Mouse (Mus musculus) lung, embryonic 14.5 days (tissue): ENCODE measurements around the gene Kdm2a. TPM values are rescaled to one million over a fixed set of nuclear protein-coding genes. Genes with fewer than 3 reads are reported as not detected.

Experiments
- ATAC-seq: fragments of 200-750 bp; cut with Nextera tagmentation; 2 replicates; pipeline ENCODE4 v1.8.0; 2017; ENCODE audit warnings: mild to moderate bottlenecking, moderate TSS enrichment, moderate library complexity; ENCODE audit not compliant: insufficient read depth
- DNase-seq: peaks from one replicate; pipeline ENCODE4 v3.0.0-alpha.2; 2015
- H3K27ac ChIP-seq: fragments of 300-500 bp; sonication (generic); 2 replicates; pipeline ENCODE4 v1.5.1; 2014; ENCODE audit warnings: low read depth, mild to moderate bottlenecking, moderate library complexity
- H3K27me3 ChIP-seq: fragments of 300-500 bp; sonication (generic); 2 replicates; pipeline ENCODE4 v1.6.1; 2014; ENCODE audit warnings: low read length, control low read depth; ENCODE audit not compliant: insufficient read depth
- H3K36me3 ChIP-seq: fragments of 300-500 bp; sonication (generic); 2 replicates; pipeline ENCODE4 v1.6.1; 2014; ENCODE audit warnings: control low read depth; ENCODE audit not compliant: insufficient read depth
- H3K4me1 ChIP-seq: fragments of 300-500 bp; sonication (generic); 2 replicates; pipeline ENCODE4 v1.6.1; 2014; ENCODE audit warnings: antibody characterized with exemption, control low read depth; ENCODE audit not compliant: insufficient read depth
- H3K4me2 ChIP-seq: fragments of 300-500 bp; sonication (generic); 2 replicates; pipeline ENCODE4 v1.6.1; 2014; ENCODE audit warnings: mild to moderate bottlenecking
- H3K4me3 ChIP-seq: fragments of 300-500 bp; sonication (generic); 2 replicates; pipeline ENCODE4 v1.5.1; 2014; ENCODE audit warnings: low read depth, low read length
- H3K9ac ChIP-seq: fragments of 300-500 bp; sonication (generic); 2 replicates; pipeline ENCODE4 v1.6.1; 2014
- H3K9me3 ChIP-seq: fragments of 300-500 bp; sonication (generic); 2 replicates; pipeline ENCODE4 v1.6.1; 2016; ENCODE audit warnings: low read depth, low read length, control low read depth
- CTCF ChIP-seq: IDR thresholded peaks from 2 replicates; pipeline ENCODE4 v1.5.1; 2016; ENCODE audit warnings: antibody characterized with exemption, low read depth
- WGBS: fragments of 180-500 bp; shearing (Covaris S2); extraction: QIAGEN DNeasy Blood & Tissue Kit; methylation state at CpG from one replicate; pipeline ENCODE4 v1.1.7; 2014; 5-methylcytosine and 5-hydroxymethylcytosine counted together
- polyA plus RNA-seq: library from polyadenylated mRNA; unstranded; fragments of >200 nt; fragmentation: Nextera tagmentation; extraction: Ambion mirVana; gene quantifications from 2 replicates; pipeline ENCODE4 v1.2.1, GENCODE M21; 2014

Kdm2a gene
- polyA plus RNA-seq, 1 experiment from 2014 or later: 63.1 TPM

DNA sequence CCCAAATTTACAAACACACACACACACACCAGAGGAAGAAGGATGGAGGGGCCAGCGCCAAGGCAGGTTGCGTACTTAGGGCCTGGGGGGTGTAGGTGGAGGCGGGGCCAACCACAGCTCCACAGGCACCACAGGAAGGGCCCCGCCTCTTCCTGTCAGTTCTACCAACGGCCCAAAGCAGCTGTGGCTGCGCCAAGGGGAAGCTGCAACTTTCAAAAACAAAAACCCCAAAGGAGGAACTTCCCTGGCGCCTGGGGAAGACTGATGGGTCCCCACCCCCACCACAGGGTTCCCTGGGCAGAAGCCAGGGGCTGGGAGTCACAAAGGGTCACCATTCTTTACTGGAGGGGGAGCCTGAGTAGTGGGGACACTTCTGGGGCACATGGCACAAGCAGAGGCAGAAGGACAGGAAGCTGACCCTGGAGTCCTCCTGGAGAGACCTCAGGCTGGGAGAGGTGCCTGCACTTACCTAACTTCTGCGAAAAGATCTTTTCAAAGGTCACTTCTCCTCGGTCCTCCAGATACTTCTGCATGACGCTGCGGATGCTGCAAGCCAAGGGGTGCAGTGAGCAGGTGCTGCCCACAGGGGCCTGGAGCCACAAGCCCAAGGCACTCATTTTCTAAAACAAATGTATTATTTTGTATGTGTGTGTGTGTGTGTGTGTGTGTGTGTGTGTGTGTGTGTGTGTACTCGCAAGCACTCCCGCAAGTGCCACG is 103.5 kb downstream of the Kdm2a start:
- H3K4me2 ChIP-seq: no peak overlapping the region
- H3K36me3 ChIP-seq: peaks cover 57% of the 10 kb centered on the region
- H3K4me1 ChIP-seq: no peaks in the 10 kb centered on the region
- H3K27ac ChIP-seq: no peak overlapping the region
- no peak overlapping the region for H3K9ac ChIP-seq
- peak; percentile 58 for DNase-seq
- no peaks in the 10 kb centered on the region for H3K27me3 ChIP-seq
- 64% methylated on average over 14 of the region's 14 CpGs for WGBS
- no peak for ATAC-seq
- H3K9me3 ChIP-seq: no peaks in the 10 kb centered on the region
- no peak for TF ChIP-seq CTCF
- H3K4me3 ChIP-seq: no peak overlapping the region

DNA sequence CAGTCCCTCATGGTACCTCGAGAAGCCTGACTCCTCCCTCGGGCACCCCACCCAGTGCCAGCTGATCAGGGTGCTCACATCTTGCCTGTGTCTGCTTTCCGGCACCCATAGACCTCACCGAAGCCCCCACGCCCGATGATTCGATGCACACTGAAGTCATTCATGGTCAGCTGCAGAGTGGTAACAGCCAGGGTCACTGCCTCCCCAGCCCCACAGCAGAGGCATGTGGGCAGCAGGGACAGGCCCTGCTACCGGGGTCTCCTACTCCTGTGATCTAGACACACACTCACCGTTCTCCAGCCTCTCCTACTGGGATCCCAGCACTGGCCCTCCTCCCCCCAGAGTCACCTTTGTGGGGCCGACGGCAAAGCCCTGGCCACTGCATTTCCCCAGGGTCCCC is 106.9 kb downstream of the Kdm2a start:
- Histone ChIP-seq H3K4me3 (no peak overlapping the region), H3K27ac (no peak overlapping the region), H3K36me3 (peaks cover 84% of the 10 kb centered on the region), H3K27me3 (no peaks in the 10 kb centered on the region), H3K4me1 (no peaks in the 10 kb centered on the region), H3K9me3 (no peaks in the 10 kb centered on the region), H3K4me2 (no peak overlapping the region), H3K9ac (no peak overlapping the region)
- no peak for DNase-seq
- no peak for TF ChIP-seq CTCF
- 89% methylated on average over 11 of the region's 11 CpGs for WGBS
- ATAC-seq: no peak

DNA sequence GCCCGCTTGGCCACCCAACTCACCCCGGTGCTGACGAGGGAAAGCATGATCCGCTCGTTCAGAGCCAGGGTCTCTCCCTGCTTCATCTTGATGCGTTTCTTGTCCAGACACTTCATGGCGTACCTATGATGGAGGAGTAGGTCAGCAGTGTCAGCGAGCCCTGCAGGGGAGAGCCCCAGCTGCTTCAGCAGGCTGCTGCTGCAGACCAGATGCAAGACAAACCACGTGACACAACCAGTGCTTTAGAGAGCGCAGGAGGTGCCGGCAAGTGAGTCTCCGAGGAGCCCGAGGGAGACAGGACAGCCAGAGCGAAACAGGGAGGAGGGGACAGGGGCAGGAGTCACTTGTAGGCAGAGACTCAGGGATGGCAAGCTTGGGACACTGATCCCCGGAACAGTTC is 107.3 kb downstream of the Kdm2a start:
- no peak overlapping the region for H3K27ac ChIP-seq
- no peak overlapping the region for H3K4me3 ChIP-seq
- H3K4me2 ChIP-seq: no peak overlapping the region
- no peaks in the 10 kb centered on the region for H3K27me3 ChIP-seq
- peaks cover 88% of the 10 kb centered on the region for H3K36me3 ChIP-seq
- WGBS: 69% methylated on average over 15 of the region's 15 CpGs
- H3K9ac ChIP-seq: no peak overlapping the region
- TF ChIP-seq CTCF: no peak
- no peak for ATAC-seq
- H3K9me3 ChIP-seq: no peaks in the 10 kb centered on the region
- no peaks in the 10 kb centered on the region for H3K4me1 ChIP-seq
- no peak for DNase-seq

DNA sequence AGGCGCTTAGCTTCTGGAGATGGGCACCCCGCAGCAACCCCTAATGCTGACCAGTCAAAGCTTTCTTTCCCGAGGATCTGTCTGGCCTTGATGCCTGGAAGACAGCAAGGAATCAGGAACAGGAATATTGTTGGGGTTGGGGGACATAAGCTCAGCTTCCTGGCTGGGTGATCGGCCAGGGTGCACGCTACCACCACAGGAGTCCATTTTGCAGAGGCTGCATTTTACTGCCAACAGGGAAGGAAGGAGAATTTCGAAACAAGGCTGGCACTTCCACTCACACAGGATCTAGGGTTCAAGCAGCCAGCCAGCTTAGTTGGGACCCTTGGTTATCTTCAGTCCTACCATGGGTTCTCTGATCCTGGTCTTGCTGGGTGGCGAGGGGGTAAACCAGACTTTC is 114.4 kb downstream of the Kdm2a start:
- Histone ChIP-seq H3K27me3 (no peaks in the 10 kb centered on the region), H3K9me3 (peaks cover 4% of the 10 kb centered on the region; the same call in 1 of the 2 replicates), H3K9ac (no peak overlapping the region), H3K27ac (0 out of 2 replicates have a peak overlapping the region, but pooled peaks have one; percentile 12), H3K36me3 (peaks cover 36% of the 10 kb centered on the region), H3K4me2 (peak overlapping the region; percentile 76), H3K4me1 (0 out of 2 replicates have a peak, but pooled peaks cover 3% of the 10 kb centered on the region), H3K4me3 (peak overlapping the region; percentile 49)
- WGBS: 40% methylated on average over 7 of the region's 7 CpGs
- DNase-seq (no peak), ATAC-seq (no peak)
- no peak for TF ChIP-seq CTCF

DNA sequence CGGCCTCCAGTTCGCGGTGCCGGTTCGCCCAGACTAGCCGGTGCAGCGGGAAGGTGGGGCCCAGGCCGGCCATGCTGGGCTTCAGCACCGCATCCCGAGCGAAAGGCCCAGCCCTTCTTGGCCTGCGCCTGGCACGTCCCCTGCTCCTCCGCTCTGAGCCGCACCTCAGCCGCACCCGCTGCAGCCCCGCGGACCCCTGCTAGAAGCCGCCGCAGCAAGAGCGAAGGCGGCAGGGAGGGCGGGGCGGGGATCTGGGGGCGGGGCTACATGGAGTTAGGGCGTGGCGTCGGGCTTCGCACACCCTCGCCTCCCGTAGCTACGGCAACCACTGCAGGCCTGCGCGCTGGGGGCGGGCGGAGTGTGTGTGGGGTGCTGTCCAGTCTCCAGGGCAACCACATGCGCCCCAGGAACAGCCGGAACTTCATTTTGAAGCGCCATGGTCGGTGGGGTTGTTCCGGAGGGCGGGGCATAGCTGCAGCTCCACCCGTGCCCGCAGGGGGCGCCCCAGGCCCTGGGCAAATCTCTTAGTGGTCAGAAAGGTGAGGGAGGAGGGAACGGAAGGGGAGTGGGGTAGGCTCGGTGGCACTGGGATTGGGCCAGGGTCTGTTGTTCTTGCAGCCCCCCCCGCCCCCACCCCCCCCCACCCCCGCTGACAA is 115.1 kb downstream of the Kdm2a start, which contains the start of gene Ankrd13d:
TSS of gene Ankrd13d (minus strand) at position 240 of the 656 bp plus-strand sequence.
- peak; percentile 92 for DNase-seq
- H3K4me2 ChIP-seq: peak within 1 kb of the TSS; percentile 76
- peaks cover 4% of the 10 kb centered on the region; the same call in 1 of the 2 replicates for H3K9me3 ChIP-seq
- H3K4me3 ChIP-seq: peak within 1 kb of the TSS; percentile 49
- 0 out of 2 replicates have a peak, but pooled peaks cover 3% of the 10 kb centered on the region for H3K4me1 ChIP-seq
- no peaks in the 10 kb centered on the region for H3K27me3 ChIP-seq
- H3K36me3 ChIP-seq: peaks cover 30% of the 10 kb centered on the region
- H3K27ac ChIP-seq: 0 out of 2 replicates have a peak within 1 kb of the TSS, but pooled peaks have one; percentile 12
- peak; percentile 95 for ATAC-seq
- WGBS: under 1% methylated on average over 49 of the region's 50 CpGs
- peak within 1 kb of the TSS; percentile 46 for H3K9ac ChIP-seq
- peak; percentile 84 for TF ChIP-seq CTCF

DNA sequence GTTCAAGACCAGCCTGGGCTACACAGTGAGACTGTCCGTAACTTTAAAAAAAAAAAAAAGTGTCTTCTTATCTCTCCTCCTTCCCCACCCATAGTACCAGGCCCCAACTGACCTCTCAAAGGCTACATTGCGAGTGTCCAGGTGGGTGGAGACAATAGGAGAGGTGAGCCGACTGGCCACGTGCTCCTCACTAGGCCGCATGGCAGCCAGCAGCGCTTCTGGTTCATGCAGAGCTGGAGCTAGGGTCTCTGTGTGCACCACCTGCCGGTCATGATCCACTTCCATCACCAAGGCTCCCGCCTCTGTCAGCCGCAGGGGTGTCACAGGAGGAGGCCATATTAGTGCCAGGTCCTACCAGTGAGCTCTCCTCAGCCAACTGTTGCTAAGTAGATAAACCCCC is 117.7 kb downstream of the Kdm2a start:
- DNase-seq (no peak), ATAC-seq (no peak)
- no peak overlapping the region for H3K4me3 ChIP-seq
- 0 out of 2 replicates have a peak, but pooled peaks cover 3% of the 10 kb centered on the region for H3K4me1 ChIP-seq
- H3K36me3 ChIP-seq: peaks cover 4% of the 10 kb centered on the region; the same call in 1 of the 2 replicates
- no peak overlapping the region for H3K27ac ChIP-seq
- peaks cover 4% of the 10 kb centered on the region; the same call in 1 of the 2 replicates for H3K9me3 ChIP-seq
- no peaks in the 10 kb centered on the region for H3K27me3 ChIP-seq
- WGBS: 92% methylated on average over 9 of the region's 9 CpGs
- no peak overlapping the region for H3K9ac ChIP-seq
- TF ChIP-seq CTCF: no peak
- H3K4me2 ChIP-seq: no peak overlapping the region

DNA sequence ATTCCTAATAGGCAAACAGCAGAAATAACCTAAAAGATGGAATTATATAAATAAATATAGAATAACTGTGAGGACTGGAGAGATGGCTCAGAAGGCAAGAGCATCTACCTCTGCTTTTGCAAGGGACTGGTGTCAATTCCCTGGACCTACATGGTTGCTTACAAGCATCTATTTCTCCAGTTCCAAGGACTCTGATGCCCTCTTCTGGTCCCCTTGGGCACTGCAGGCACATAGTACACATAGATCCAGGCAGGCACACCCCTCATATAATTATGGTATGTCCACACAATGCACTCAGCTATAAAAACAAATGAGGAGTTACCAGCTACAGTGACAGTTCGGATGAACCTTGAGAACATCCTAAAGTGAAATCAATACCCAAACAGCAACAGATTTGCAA is 118.6 kb downstream of the Kdm2a start:
- no peak for DNase-seq
- H3K4me2 ChIP-seq: no peak overlapping the region
- no peak overlapping the region for H3K9ac ChIP-seq
- ATAC-seq: no peak
- H3K36me3 ChIP-seq: no peaks in the 10 kb centered on the region
- peaks cover 4% of the 10 kb centered on the region; the same call in 1 of the 2 replicates for H3K9me3 ChIP-seq
- 90% methylated on average over 1 of the region's 1 CpGs for WGBS
- no peak overlapping the region for H3K27ac ChIP-seq
- no peaks in the 10 kb centered on the region for H3K27me3 ChIP-seq
- no peak overlapping the region for H3K4me3 ChIP-seq
- peak; percentile 34 for TF ChIP-seq CTCF
- H3K4me1 ChIP-seq: 0 out of 2 replicates have a peak, but pooled peaks cover 3% of the 10 kb centered on the region
